Mouse (Mus musculus) kidney, adult 2 months (tissue): ENCODE results near the gene Slc39a1. TPM values are rescaled to one million over a fixed set of nuclear protein-coding genes. Genes with fewer than 3 reads are reported as not detected.

Experiments used
- DNase-seq: peaks from one replicate; pipeline ENCODE4 v3.0.0; 2021
- H3K27ac ChIP-seq: fragments of 200-500 bp; 2 replicates; pipeline ENCODE4 v1.5.1; 2012; ENCODE audit warnings: low read depth, low read length, control low read depth, inconsistent platforms; ENCODE audit not compliant: insufficient read depth
- H3K27me3 ChIP-seq: fragments of 200-500 bp; replicated peaks from 2 replicates; pipeline ENCODE4 v1.6.1; 2012; ENCODE audit warnings: mild to moderate bottlenecking, moderate library complexity, low read length, inconsistent platforms; ENCODE audit not compliant: control insufficient read depth, insufficient read depth
- H3K36me3 ChIP-seq: fragments of 200-500 bp; 2 replicates; pipeline ENCODE4 v1.6.1; 2012; ENCODE audit warnings: mild to moderate bottlenecking, moderate library complexity, low read length, inconsistent platforms; ENCODE audit not compliant: control insufficient read depth, insufficient read depth
- H3K4me1 ChIP-seq: fragments of 200-500 bp; 2 replicates; pipeline ENCODE4 v1.6.1; 2011; ENCODE audit warnings: low read length; ENCODE audit not compliant: control insufficient read depth, insufficient read depth
- H3K4me3 ChIP-seq: fragments of 200-500 bp; 2 replicates; pipeline ENCODE4 v1.5.1; 2011; ENCODE audit warnings: mild to moderate bottlenecking, low read depth, low read length, control low read depth; ENCODE audit not compliant: insufficient read depth
- CTCF ChIP-seq: fragments of 200-500 bp; conservative IDR thresholded peaks from 2 replicates; pipeline ENCODE4 v1.5.1; 2011; ENCODE audit warnings: low read depth, mild to moderate bottlenecking, control low read depth, low read length, moderate library complexity, mixed read lengths; ENCODE audit not compliant: insufficient read depth, insufficient read length
- POLR2A ChIP-seq: fragments of 200-500 bp; IDR thresholded peaks from one replicate; pipeline ENCODE4 v1.6.1; 2011; ENCODE audit warnings: low read depth, low read length, control low read depth
- WGBS: fragments of 180-500 bp; shearing (Covaris S2); methylation state at CpG from one replicate; pipeline ENCODE4 v1.1.7; 2018; 5-methylcytosine and 5-hydroxymethylcytosine counted together
- polyA plus RNA-seq: library from polyadenylated mRNA; depleted of rRNA; stranded (reverse); fragments of >200 nt; gene quantifications from 2 replicates; pipeline ENCODE4 v1.2.3, GENCODE M21; 2012; rRNA removed

Slc39a1 gene
- polyA plus RNA-seq, 1 experiment = 71.3 TPM

DNA sequence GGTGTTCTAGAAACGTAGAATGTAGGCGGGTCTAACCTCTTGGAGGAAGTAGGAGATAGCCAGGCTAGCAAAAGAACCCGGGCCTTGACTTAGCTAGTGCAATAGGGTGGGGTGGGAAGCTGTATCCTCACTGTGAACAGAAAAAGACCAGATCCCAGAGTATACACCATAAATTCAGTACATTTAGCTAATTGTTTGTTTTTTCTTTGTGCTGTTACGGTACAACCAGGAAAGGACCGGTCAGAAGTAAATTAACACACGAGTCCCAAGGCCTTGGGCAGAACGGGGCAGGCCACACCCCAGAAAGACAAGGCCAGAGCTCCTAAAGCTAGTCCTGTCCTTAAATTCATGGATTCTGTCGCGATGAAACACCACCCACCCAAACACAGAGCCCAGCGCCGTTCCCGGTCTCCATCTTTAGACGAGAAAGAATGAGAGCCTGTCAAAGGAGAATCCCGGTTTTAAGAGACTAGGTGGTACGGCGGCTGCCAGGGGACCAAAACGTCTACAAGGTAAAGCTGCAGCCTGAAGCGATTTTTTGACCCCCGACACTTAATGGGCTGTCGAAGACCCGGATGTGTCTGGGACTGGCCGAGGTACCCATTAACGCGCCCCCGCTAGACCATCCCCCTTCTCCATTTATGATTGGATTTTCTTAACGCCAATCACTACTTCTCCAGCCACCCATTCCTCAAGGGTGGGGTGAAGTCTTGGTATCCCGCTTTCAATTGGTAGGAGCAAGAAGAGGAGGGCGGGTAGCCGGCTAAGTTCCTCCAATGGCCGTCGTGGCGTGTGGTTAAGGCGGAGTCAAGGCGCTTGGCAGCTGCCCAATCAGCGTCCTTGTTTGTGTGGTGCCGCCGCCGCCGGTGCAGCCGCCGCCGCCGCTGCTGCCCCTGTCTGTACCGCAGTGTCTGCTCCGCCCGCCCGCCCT is 44.6 kb downstream of the Slc39a1 start, which contains the start of gene Gatad2b:
TSS of gene Gatad2b (plus strand) at position 834 of the 931 bp plus-strand sequence.
- TF ChIP-seq CTCF (no peak), POLR2A (peak; percentile 7)
- DNase-seq = peak; percentile 100
- Histone ChIP-seq H3K36me3 (no peaks in the 10 kb centered on the region), H3K27me3 (no peaks in the 10 kb centered on the region), H3K27ac (peak within 1 kb of the TSS; percentile 96), H3K4me3 (peak within 1 kb of the TSS; percentile 99), H3K4me1 (peaks cover 5% of the 10 kb centered on the region; the same call in 1 of the 2 replicates)
- under 1% methylated on average over 47 of the region's 47 CpGs for WGBS

GRCm38 (mm10) chr3:90293352-90294063 is 45.5 kb downstream of the Slc39a1 start:
- peaks cover 5% of the 10 kb centered on the region; the same call in 1 of the 2 replicates for H3K4me1 ChIP-seq
- under 1% methylated on average over 55 of the region's 68 CpGs for WGBS
- H3K36me3 ChIP-seq = no peaks in the 10 kb centered on the region
- DNase-seq = peak; percentile 58
- TF ChIP-seq CTCF = no peak
- TF ChIP-seq POLR2A = no peak
- no peaks in the 10 kb centered on the region for H3K27me3 ChIP-seq
- H3K27ac ChIP-seq = peak overlapping the region; percentile 76
- H3K4me3 ChIP-seq = peak overlapping the region; percentile 99

DNA sequence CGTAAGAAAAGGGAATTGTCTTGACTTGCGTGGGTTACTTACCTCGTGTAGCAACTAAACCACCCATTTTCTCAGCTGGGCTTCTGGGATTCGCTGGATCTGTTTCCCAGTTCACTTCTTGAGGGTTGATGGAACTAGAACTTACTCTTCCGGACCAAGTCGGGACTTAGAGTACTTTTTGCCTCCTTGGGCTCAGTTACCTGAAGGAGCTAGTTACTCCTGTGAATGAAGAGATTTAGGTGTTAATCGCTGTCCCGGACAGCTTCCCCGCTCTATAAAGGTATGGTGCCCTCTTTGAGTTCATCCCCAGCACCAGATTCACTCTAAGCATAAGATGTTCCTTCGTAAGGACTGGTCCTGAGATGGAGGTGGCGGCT is 46.1 kb downstream of the Slc39a1 start:
- TF ChIP-seq POLR2A = no peak
- no peak for TF ChIP-seq CTCF
- peak; percentile 14 for DNase-seq
- Histone ChIP-seq H3K27me3 (no peaks in the 10 kb centered on the region), H3K4me3 (peak overlapping the region; percentile 99), H3K36me3 (no peaks in the 10 kb centered on the region), H3K4me1 (peaks cover 5% of the 10 kb centered on the region; the same call in 1 of the 2 replicates), H3K27ac (peak overlapping the region; percentile 73)
- 5% methylated on average over 11 of the region's 11 CpGs for WGBS

GRCm38 (mm10) chr3:90294651-90295050 is 46.7 kb downstream of the Slc39a1 start:
- H3K4me1 ChIP-seq = peaks cover 5% of the 10 kb centered on the region; the same call in 1 of the 2 replicates
- DNase-seq = no peak
- H3K36me3 ChIP-seq = no peaks in the 10 kb centered on the region
- H3K27ac ChIP-seq = no peak overlapping the region
- no peaks in the 10 kb centered on the region for H3K27me3 ChIP-seq
- 53% methylated on average over 2 of the region's 2 CpGs for WGBS
- H3K4me3 ChIP-seq = no peak overlapping the region
- no peak for TF ChIP-seq POLR2A
- TF ChIP-seq CTCF = no peak

Other genes starting within 250 kb of the Slc39a1 start
- gene Hax1, start 249.4 kb upstream of the Slc39a1 start, polyA plus RNA-seq = 130 and 138 TPM in 2 replicates
- gene 4933434E20Rik, start 196.5 kb upstream of the Slc39a1 start, polyA plus RNA-seq = 53.0 and 56.2 TPM in 2 replicates
- gene Ubap2l, start 195.5 kb upstream of the Slc39a1 start, polyA plus RNA-seq = 105 and 108 TPM in 2 replicates
- gene Tpm3, start 175.5 kb upstream of the Slc39a1 start, polyA plus RNA-seq = 75.5 and 95.4 TPM in 2 replicates
- 0.12 and 0.14 TPM in 2 replicates for gene Nup210l, start 144.0 kb upstream of the Slc39a1 start, polyA plus RNA-seq
- 944 and 1,038 TPM in 2 replicates for gene Rps27, start 34.5 kb upstream of the Slc39a1 start, polyA plus RNA-seq
- 5.0 and 7.7 TPM in 2 replicates for gene Rab13, start 34.5 kb upstream of the Slc39a1 start, polyA plus RNA-seq
- gene Jtb, start 16.6 kb upstream of the Slc39a1 start, polyA plus RNA-seq = 60.7 and 74.7 TPM in 2 replicates
- 1.0 and 1.5 TPM in 2 replicates for gene Creb3l4, start 4.7 kb upstream of the Slc39a1 start, polyA plus RNA-seq
- 48.2 and 57.6 TPM in 2 replicates for gene Crtc2, start 6.0 kb downstream of the Slc39a1 start, polyA plus RNA-seq
- gene Dennd4b, start 17.0 kb downstream of the Slc39a1 start, polyA plus RNA-seq = 12.3 and 13.6 TPM in 2 replicates
- gene Gatad2b, start 45.0 kb downstream of the Slc39a1 start, polyA plus RNA-seq = 18.5 and 18.6 TPM in 2 replicates
- 12.9 and 16.2 TPM in 2 replicates for gene Slc27a3, start 141.8 kb downstream of the Slc39a1 start, polyA plus RNA-seq
- gene Ints3, start 185.4 kb downstream of the Slc39a1 start, polyA plus RNA-seq = 22.9 and 23.6 TPM in 2 replicates
- 51.4 and 55.4 TPM in 2 replicates for gene Npr1, start 217.7 kb downstream of the Slc39a1 start, polyA plus RNA-seq
- gene Ilf2, start 228.0 kb downstream of the Slc39a1 start, polyA plus RNA-seq = 19.4 and 22.8 TPM in 2 replicates
- 20.7 and 25.3 TPM in 2 replicates for gene Snapin, start 242.9 kb downstream of the Slc39a1 start, polyA plus RNA-seq